Mouse (Mus musculus) embryonic facial prominence, embryonic 13.5 days (tissue): ENCODE measurements around the gene Rpl23a. TPM values are rescaled to one million over a fixed set of nuclear protein-coding genes. Genes with fewer than 3 reads are reported as not detected.
A peak's percentile ranks its signal among the peaks of the same experiment; 100 is the strongest.

Source experiments
- ATAC-seq: fragments of 200-750 bp; cut with Nextera tagmentation; 2 replicates; pipeline ENCODE4 v1.8.0; 2017; ENCODE audit warnings: low read depth; ENCODE audit not compliant: insufficient number of reproducible peaks, insufficient read depth, low FRiP score, low TSS enrichment
- H3K27ac ChIP-seq: fragments of 300-500 bp; sonication (generic); 2 replicates; pipeline ENCODE4 v1.5.1; 2015; ENCODE audit warnings: moderate library complexity, mild to moderate bottlenecking, inconsistent platforms
- H3K27me3 ChIP-seq: fragments of 300-500 bp; sonication (generic); 2 replicates; pipeline ENCODE4 v1.6.1; 2015; ENCODE audit warnings: mild to moderate bottlenecking, inconsistent platforms
- H3K36me3 ChIP-seq: fragments of 300-500 bp; sonication (generic); 2 replicates; pipeline ENCODE4 v1.6.1; 2015; ENCODE audit warnings: mild to moderate bottlenecking, inconsistent platforms
- H3K4me1 ChIP-seq: fragments of 300-500 bp; sonication (generic); 2 replicates; pipeline ENCODE4 v1.6.1; 2015; ENCODE audit warnings: inconsistent platforms
- H3K4me2 ChIP-seq: fragments of 300-500 bp; sonication (generic); 2 replicates; pipeline ENCODE4 v1.6.1; 2015; ENCODE audit warnings: moderate library complexity, mild to moderate bottlenecking, inconsistent platforms
- H3K4me3 ChIP-seq: fragments of 300-500 bp; sonication (generic); 2 replicates; pipeline ENCODE4 v1.5.1; 2015; ENCODE audit warnings: mild to moderate bottlenecking, inconsistent platforms
- H3K9ac ChIP-seq: fragments of 300-500 bp; sonication (generic); 2 replicates; pipeline ENCODE4 v1.6.1; 2015; ENCODE audit warnings: mild to moderate bottlenecking, inconsistent platforms
- H3K9me3 ChIP-seq: fragments of 300-500 bp; sonication (generic); 2 replicates; pipeline ENCODE4 v1.6.1; 2016; ENCODE audit warnings: inconsistent platforms
- WGBS: fragments of 180-500 bp; shearing (Covaris S2); methylation state at CpG from one replicate; pipeline ENCODE4 v1.1.7; 2015; ENCODE audit warnings: mixed read lengths; 5-methylcytosine and 5-hydroxymethylcytosine counted together
- polyA plus RNA-seq: library from polyadenylated mRNA; unstranded; fragments of >200 nt; fragmentation: Nextera tagmentation; extraction: Ambion mirVana; gene quantifications from 2 replicates; pipeline ENCODE4 v1.2.1, GENCODE M21; 2015

Rpl23a gene
- polyA plus RNA-seq, 1 experiment from 2014 or later = 1,597 TPM

- under 1% methylated on average over 14 of the region's 14 CpGs for WGBS
- H3K9me3 ChIP-seq = no peaks in the 10 kb centered on the region
- peak overlapping the region; percentile 96 for H3K9ac ChIP-seq
- peaks cover 40% of the 10 kb centered on the region for H3K36me3 ChIP-seq
- peak overlapping the region; percentile 76 for H3K4me2 ChIP-seq
- ATAC-seq = no peak
- H3K27me3 ChIP-seq = no peaks in the 10 kb centered on the region
- peak overlapping the region; percentile 99 for H3K27ac ChIP-seq
- H3K4me1 ChIP-seq = peaks cover 46% of the 10 kb centered on the region
- H3K4me3 ChIP-seq = peak overlapping the region; percentile 91
Measured at GRCm38 (mm10) chr11:78164604-78164923, 18.8 kb downstream of the Rpl23a start.

GRCm38 (mm10) chr11:78163681-78164603, 19.4 kb downstream of the Rpl23a start:
- Histone ChIP-seq H3K27ac (peak overlapping the region; percentile 99), H3K27me3 (no peaks in the 10 kb centered on the region), H3K4me3 (peak overlapping the region; percentile 91), H3K9ac (peak overlapping the region; percentile 96), H3K9me3 (no peaks in the 10 kb centered on the region), H3K36me3 (peaks cover 45% of the 10 kb centered on the region), H3K4me1 (peaks cover 47% of the 10 kb centered on the region), H3K4me2 (peak overlapping the region; percentile 76)
- WGBS = under 1% methylated on average over 22 of the region's 22 CpGs
- peak; percentile 50 for ATAC-seq

- H3K9ac ChIP-seq = peak overlapping the region; percentile 96
- H3K27me3 ChIP-seq = no peaks in the 10 kb centered on the region
- peak overlapping the region; percentile 76 for H3K4me2 ChIP-seq
- H3K36me3 ChIP-seq = peaks cover 54% of the 10 kb centered on the region
- peak overlapping the region; percentile 91 for H3K4me3 ChIP-seq
- H3K27ac ChIP-seq = peak overlapping the region; percentile 99
- H3K4me1 ChIP-seq = peaks cover 49% of the 10 kb centered on the region
- 33% methylated on average over 2 of the region's 2 CpGs for WGBS
- no peak for ATAC-seq
- H3K9me3 ChIP-seq = no peaks in the 10 kb centered on the region
Measured at GRCm38 (mm10) chr11:78163045-78163444, 20.3 kb downstream of the Rpl23a start.

- H3K4me1 ChIP-seq = peaks cover 49% of the 10 kb centered on the region
- H3K9ac ChIP-seq = peak overlapping the region; percentile 96
- no peaks in the 10 kb centered on the region for H3K9me3 ChIP-seq
- peak overlapping the region; percentile 99 for H3K27ac ChIP-seq
- H3K27me3 ChIP-seq = no peaks in the 10 kb centered on the region
- peak overlapping the region; percentile 91 for H3K4me3 ChIP-seq
- no peak for ATAC-seq
- H3K36me3 ChIP-seq = peaks cover 59% of the 10 kb centered on the region
- WGBS = 51% methylated on average over 6 of the region's 6 CpGs
- H3K4me2 ChIP-seq = peak overlapping the region; percentile 76
Measured at GRCm38 (mm10) chr11:78162504-78162903, 20.9 kb downstream of the Rpl23a start.

GRCm38 (mm10) chr11:78161968-78162367, 21.4 kb downstream of the Rpl23a start:
- peak overlapping the region; percentile 99 for H3K27ac ChIP-seq
- H3K9me3 ChIP-seq = no peaks in the 10 kb centered on the region
- peaks cover 49% of the 10 kb centered on the region for H3K4me1 ChIP-seq
- H3K4me3 ChIP-seq = peak overlapping the region; percentile 91; the same call in 1 of the 2 replicates
- H3K36me3 ChIP-seq = peaks cover 64% of the 10 kb centered on the region
- H3K4me2 ChIP-seq = peak overlapping the region; percentile 76
- WGBS = 41% methylated on average over 4 of the region's 4 CpGs
- H3K9ac ChIP-seq = no peak overlapping the region; the same call in 1 of the 2 replicates
- no peaks in the 10 kb centered on the region for H3K27me3 ChIP-seq
- no peak for ATAC-seq

- Histone ChIP-seq H3K4me2 (no peak overlapping the region), H3K27ac (peak overlapping the region; percentile 60; the same call in 1 of the 2 replicates), H3K9ac (no peak overlapping the region), H3K4me3 (peak overlapping the region; percentile 1; the same call in 1 of the 2 replicates), H3K36me3 (peaks cover 70% of the 10 kb centered on the region), H3K4me1 (peaks cover 41% of the 10 kb centered on the region), H3K27me3 (no peaks in the 10 kb centered on the region), H3K9me3 (no peaks in the 10 kb centered on the region)
- ATAC-seq = no peak
- WGBS = 90% methylated on average over 14 of the region's 14 CpGs
Measured at GRCm38 (mm10) chr11:78161169-78161568, 22.2 kb downstream of the Rpl23a start.

- H3K9me3 ChIP-seq = no peaks in the 10 kb centered on the region
- H3K36me3 ChIP-seq = peaks cover 72% of the 10 kb centered on the region
- H3K27me3 ChIP-seq = no peaks in the 10 kb centered on the region
- H3K4me2 ChIP-seq = no peak overlapping the region
- H3K4me3 ChIP-seq = no peak overlapping the region
- H3K27ac ChIP-seq = 0 out of 2 replicates have a peak overlapping the region, but pooled peaks have one; percentile 60
- no peak overlapping the region for H3K9ac ChIP-seq
- 86% methylated on average over 3 of the region's 3 CpGs for WGBS
- no peak for ATAC-seq
- peaks cover 36% of the 10 kb centered on the region for H3K4me1 ChIP-seq
Measured at GRCm38 (mm10) chr11:78160675-78161074, 22.7 kb downstream of the Rpl23a start.

- no peak overlapping the region for H3K9ac ChIP-seq
- H3K4me2 ChIP-seq = no peak overlapping the region
- 86% methylated on average over 18 of the region's 18 CpGs for WGBS
- peaks cover 35% of the 10 kb centered on the region for H3K4me1 ChIP-seq
- no peak for ATAC-seq
- H3K9me3 ChIP-seq = no peaks in the 10 kb centered on the region
- H3K36me3 ChIP-seq = peaks cover 75% of the 10 kb centered on the region
- H3K27ac ChIP-seq = no peak overlapping the region
- H3K4me3 ChIP-seq = no peak overlapping the region
- no peaks in the 10 kb centered on the region for H3K27me3 ChIP-seq
Measured at GRCm38 (mm10) chr11:78160171-78160570, 23.2 kb downstream of the Rpl23a start.

- H3K4me3 ChIP-seq = no peak overlapping the region
- no peak overlapping the region; the same call in 1 of the 2 replicates for H3K27ac ChIP-seq
- WGBS = 71% methylated on average over 7 of the region's 7 CpGs
- no peak overlapping the region for H3K4me2 ChIP-seq
- H3K4me1 ChIP-seq = peaks cover 35% of the 10 kb centered on the region
- H3K9ac ChIP-seq = no peak overlapping the region
- ATAC-seq = no peak
- peaks cover 81% of the 10 kb centered on the region for H3K36me3 ChIP-seq
- no peaks in the 10 kb centered on the region for H3K27me3 ChIP-seq
- no peaks in the 10 kb centered on the region for H3K9me3 ChIP-seq
Measured at GRCm38 (mm10) chr11:78159557-78159956, 23.8 kb downstream of the Rpl23a start.

- Histone ChIP-seq H3K4me3 (no peak overlapping the region), H3K4me2 (no peak overlapping the region), H3K4me1 (peaks cover 35% of the 10 kb centered on the region), H3K27ac (no peak overlapping the region; the same call in 1 of the 2 replicates), H3K9ac (no peak overlapping the region), H3K27me3 (no peaks in the 10 kb centered on the region), H3K36me3 (peaks cover 86% of the 10 kb centered on the region), H3K9me3 (no peaks in the 10 kb centered on the region)
- no peak for ATAC-seq
- WGBS = 27% methylated on average over 2 of the region's 2 CpGs
Measured at GRCm38 (mm10) chr11:78159096-78159495, 24.3 kb downstream of the Rpl23a start.

- Histone ChIP-seq H3K27ac (peak overlapping the region; percentile 12; the same call in 1 of the 2 replicates), H3K36me3 (peaks cover 88% of the 10 kb centered on the region)
- 62% methylated on average over 6 of the region's 6 CpGs for WGBS
Measured at GRCm38 (mm10) chr11:78156156-78156699, 27.2 kb downstream of the Rpl23a start.

More at GRCm38 (mm10) chr11:78156156-78156699, 27.2 kb downstream of the Rpl23a start:
- Histone ChIP-seq H3K27me3 (no peaks in the 10 kb centered on the region), H3K9me3 (no peaks in the 10 kb centered on the region), H3K4me1 (peaks cover 30% of the 10 kb centered on the region), H3K9ac (no peak overlapping the region), H3K4me2 (no peak overlapping the region), H3K4me3 (no peak overlapping the region)
- ATAC-seq = no peak
